Mouse (Mus musculus): ENCODE data around the gene Ntsr2. TPM values are rescaled to one million over a fixed set of nuclear protein-coding genes. Genes with fewer than 3 reads are reported as not detected.

Ntsr2 gene
- 100 to 1,000 TPM; 205 to 223 TPM for total RNA-seq (2021)
- long read RNA-seq, experiment 1, transcript Ntsr2-203 (4 exons, 1,028 nt), result minor isoform, 26 of 303 reads
- long read RNA-seq, experiment 1, transcript Ntsr2-205 (3 exons, 2,757 nt), result minor isoform, 27 of 303 reads
- long read RNA-seq, experiment 1, transcript Ntsr2-201 (4 exons, 1,524 nt), result major isoform, 143 of 303 reads
- long read RNA-seq, experiment 1, transcript Ntsr2-202 (4 exons, 846 nt), result minor isoform, 45 of 303 reads
- long read RNA-seq, experiment 1, partial matches to known transcripts, result 9 of 303 reads
- long read RNA-seq, experiment 1, other reads (novel, unspliced or antisense), result 53 of 303 reads
- long read RNA-seq, experiment 2, transcript Ntsr2-205 (3 exons, 2,757 nt), result minor isoform, 33 of 380 reads
- long read RNA-seq, experiment 2, transcript Ntsr2-201 (4 exons, 1,524 nt), result major isoform, 195 of 380 reads
- long read RNA-seq, experiment 2, transcript Ntsr2-202 (4 exons, 846 nt), result minor isoform, 57 of 380 reads
- long read RNA-seq, experiment 2, transcript Ntsr2-203 (4 exons, 1,028 nt), result minor isoform, 24 of 380 reads
- long read RNA-seq, experiment 2, partial matches to known transcripts, result 9 of 380 reads
- long read RNA-seq, experiment 2, other reads (novel, unspliced or antisense), result 62 of 380 reads

DNA sequence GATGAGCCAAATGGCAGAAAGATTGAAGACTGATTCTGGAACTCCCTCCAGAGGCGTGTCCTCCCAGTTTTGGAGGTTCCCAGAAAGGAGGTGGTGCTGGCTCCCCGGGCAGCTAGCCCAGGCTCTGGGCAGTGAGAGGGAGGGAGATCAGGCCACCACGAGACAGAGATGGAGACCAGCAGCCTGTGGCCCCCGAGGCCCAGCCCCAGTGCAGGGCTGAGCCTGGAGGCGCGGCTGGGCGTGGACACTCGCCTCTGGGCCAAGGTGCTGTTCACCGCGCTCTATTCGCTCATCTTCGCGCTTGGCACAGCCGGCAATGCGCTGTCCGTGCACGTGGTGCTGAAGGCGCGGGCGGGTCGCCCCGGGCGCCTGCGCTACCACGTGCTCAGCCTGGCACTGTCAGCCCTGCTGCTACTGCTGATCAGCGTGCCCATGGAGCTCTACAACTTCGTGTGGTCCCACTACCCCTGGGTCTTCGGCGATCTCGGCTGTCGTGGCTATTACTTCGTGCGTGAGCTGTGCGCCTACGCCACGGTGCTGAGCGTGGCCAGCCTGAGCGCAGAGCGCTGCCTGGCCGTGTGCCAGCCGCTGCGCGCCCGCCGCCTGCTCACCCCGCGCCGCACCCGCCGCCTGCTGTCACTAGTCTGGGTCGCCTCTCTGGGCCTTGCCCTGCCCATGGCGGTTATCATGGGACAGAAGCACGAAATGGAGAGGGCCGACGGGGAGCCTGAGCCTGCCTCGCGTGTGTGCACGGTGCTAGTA lies at the start of gene Ntsr2:
Ntsr2 (plus strand) TSS at position 51 of the 762 bp plus-strand sequence.
- peak; percentile 74 to 75 for DNase-seq (ENCODE audit: low spot score in 2 of 2)

DNA sequence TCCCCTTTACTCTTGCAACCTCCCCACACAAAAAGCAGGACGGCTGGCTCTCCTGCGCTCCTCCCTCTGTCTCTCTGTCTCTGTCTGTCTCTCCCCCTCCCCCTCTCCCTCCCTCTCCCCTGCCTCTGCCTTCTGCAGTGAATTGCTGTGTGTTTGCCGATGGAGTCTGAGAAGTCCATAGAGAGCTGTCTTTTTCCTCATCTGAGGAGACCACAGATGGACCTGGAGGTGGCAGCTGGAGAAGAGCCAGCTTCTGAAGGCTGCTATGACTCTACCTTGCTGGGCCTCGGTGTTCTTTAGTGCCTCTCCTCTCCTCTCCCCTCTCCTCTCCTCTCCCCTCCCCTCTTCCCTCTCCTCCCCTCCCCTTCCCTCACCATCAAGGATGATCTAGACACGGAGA lies 47.6 kb upstream of the Ntsr2 start:
- no peak for DNase-seq (ENCODE audit: low spot score in 2 of 2)

DNA sequence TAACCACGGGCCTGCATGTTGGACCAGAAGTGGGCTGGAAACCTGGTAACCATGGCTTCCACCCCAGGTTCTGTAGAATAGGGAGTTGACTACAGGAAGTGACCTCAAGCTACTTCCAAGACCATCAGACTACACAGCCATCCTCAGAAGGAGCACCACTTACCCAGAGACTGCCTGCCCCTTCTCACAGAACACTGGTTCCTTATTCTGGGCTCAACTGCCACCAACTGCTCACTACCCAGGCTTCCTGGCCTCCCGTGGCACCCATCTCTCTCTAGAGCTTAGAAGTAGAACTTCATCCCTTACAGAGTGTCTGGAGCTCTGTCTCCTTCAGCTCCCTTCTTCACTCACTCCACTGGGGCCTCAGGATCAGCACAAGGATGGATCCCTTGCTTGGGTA lies 42.2 kb upstream of the Ntsr2 start, which contains the start of gene Lpin1:
Lpin1 (minus strand) TSS at position 31 of the 400 bp plus-strand sequence.
- DNase-seq (ENCODE audit: low spot score in 2 of 2), result no peak

DNA sequence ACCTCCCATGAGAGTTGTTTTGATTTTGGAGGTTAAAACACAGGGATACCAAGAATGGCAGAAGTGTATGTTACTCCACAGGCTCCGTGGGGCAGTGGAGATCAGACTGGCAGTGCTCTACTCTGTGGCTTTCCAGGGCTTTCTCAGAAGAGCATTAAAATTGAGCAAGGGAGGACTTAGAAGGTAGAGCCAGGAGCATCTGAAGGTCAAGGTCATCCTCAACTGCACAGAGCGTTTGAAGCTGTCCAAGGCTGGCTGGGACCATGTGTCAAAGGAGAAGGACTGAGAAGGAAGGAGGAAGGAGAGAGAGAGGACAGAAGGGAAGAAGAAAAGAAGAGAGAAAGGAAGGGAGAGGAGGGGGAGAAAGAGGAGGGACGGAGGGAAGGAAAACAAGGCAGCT lies 38.6 kb upstream of the Ntsr2 start:
- DNase-seq (ENCODE audit: low spot score in 2 of 2), result no peak

DNA sequence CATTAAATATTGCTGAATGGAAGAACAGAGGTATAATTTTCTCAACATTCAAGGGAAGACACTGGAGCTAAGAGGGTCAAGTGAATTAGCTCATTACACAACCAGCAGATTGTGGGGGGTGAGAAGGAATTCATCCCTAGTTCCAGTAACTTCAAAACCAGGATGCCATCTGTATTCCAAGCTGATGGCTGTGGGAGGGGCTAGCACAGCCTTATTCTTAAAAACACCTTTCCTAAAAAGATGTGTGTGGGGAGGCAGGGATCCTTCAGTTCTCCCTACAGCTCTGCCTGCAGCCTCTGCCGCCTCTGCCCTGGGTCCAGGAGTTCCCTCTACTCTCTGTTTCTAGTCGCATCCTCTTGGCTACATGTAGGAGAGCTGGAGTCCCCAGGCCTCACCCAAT lies 37.4 kb upstream of the Ntsr2 start:
- no peak for DNase-seq (ENCODE audit: low spot score in 2 of 2)

DNA sequence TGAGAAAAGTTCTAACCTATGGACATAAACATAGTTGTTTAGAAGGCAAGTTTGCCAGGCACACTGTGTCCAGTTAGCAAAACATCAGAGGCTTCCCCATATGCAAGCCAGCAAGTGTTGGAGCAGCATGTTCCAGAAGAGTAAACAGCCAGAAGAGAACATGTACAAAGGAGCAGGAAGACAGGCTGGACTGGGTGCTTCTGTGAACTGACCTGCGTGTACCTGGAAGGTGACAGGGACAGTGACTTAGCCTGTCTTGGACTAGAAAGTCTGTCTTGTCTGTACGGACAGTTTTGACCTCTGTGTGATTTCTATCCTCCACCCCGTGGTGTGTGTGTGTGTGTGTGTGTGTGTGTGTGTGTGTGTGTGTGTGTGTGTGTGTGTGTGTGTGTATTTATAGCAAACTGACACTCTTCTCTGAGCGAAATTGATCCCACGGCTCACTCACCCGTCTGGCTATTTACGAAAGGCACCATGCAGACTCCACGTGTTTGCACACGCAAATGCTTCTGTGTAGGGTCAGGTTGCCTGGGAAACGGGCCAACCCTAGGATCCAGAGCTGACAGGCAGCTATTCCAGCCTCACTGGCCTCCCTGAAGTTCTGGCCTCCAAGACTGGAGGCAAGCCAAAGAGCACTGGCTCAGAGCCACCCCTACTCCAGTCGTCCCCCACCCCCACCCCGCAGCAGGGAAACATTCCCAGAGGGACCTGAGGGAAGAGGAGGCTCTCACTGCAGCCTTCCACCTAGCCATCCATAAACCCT lies 34.5 kb upstream of the Ntsr2 start:
- DNase-seq (ENCODE audit: low spot score in 2 of 2), result peak; percentile 46 to 79

DNA sequence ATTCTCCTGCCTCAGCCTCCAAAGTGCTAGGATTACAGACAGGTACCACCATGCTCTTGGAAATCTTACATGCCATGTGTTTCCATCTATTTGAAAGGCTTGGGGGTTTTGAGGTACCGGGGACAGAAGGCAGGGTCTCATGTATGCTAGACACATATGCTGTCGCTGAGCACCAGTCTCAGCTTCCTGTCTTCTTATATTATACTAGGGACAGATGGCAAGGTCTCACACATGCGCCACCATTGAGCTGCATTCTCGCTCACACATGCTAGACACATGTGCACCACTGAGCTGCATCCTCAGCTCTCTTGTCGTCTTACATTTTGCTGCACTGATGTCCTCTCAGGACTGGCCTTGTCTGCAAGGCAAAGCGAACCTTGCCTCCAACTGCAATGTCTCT lies 33.7 kb upstream of the Ntsr2 start:
- no peak for DNase-seq (ENCODE audit: low spot score in 2 of 2)

DNA sequence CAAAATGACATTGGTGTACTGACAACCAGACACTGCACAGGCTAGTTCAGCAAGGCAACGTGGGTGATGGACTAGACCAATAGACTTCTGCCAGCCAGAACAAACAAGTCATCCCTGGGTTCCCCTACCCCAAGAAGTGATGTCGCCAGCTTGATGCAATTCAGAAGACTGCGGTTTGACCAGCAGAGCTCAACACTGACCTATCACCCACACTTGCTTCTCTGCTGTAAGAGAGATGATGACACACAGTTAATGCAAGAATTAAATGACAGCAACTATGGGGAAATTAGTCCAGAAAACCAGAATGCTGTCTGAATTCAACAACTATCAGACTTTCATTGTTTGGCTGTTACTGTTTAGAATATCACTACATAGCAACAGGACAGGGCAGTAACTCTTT lies 33.0 kb upstream of the Ntsr2 start:
- no peak for DNase-seq (ENCODE audit: low spot score in 2 of 2)

DNA sequence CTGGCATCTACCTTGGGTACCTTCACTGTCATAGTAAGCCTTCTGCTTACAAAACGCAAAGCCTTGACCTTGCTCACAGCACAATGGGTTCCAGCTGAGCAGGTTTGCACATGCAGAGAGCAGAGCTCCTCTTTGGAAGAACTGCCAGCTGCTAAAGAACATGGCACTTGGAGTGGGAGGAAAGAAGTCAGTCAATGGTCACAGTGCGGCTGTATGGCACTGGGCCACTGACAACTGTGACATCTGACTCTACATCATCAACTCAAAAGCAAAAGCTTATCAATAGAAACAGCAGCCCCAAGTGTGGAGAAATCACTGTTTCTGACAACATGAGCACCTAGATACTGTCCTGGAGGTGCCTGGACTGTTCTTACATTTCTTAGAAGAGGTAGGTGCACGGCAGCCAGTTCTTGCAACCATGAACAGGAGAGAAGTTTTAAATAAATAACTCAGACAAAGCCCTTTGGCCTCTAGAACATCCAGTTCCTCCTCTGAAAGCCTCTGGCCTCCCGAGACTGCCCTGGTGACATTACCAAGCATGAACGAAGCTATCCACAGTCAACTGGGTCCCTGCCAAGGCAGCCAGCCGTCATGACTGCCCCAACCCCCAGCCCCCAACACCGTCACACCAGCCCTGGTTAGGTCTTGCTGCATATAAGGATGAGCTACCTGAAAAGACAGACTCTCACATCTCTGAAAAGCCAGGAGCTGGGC lies 22.9 kb upstream of the Ntsr2 start:
- no peak for DNase-seq (ENCODE audit: low spot score in 2 of 2)

DNA sequence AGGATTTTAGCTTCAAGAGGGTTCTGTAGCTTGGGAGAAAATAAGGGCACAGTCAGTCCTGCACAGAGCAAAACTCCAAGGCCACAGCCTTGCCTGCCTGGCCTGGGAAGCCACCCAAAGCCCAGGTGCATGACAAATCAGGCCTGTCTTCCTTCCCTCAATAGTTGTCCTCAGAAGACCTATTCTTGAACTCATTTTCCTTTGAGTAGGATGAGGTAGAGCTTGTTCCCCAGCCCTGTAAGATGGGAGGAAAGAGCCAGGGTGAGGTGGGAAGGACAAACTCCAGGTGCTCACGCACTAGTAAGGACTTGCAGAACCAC lies 22.4 kb upstream of the Ntsr2 start:
- DNase-seq (ENCODE audit: low spot score in 2 of 2), result no peak

DNA sequence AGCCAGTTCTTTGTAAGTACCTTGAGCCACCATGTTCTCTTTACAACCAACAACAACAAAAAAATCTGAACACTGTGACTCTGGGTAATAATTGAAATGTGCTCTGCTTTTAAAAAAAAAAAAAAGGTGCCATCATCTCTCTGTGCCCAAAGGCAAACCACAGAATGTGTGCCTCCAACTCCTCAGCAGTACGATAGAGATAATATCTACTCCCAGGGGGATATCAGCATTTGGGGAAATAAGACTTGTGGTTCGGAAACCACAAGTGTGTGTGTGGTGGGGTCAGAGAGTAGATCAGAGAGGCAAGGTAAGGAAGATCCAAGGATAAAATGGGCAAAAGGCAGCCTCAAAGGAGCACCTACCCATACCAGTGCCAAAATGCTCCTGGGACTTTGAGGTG lies 21.8 kb upstream of the Ntsr2 start:
- no peak for DNase-seq (ENCODE audit: low spot score in 2 of 2)

DNA sequence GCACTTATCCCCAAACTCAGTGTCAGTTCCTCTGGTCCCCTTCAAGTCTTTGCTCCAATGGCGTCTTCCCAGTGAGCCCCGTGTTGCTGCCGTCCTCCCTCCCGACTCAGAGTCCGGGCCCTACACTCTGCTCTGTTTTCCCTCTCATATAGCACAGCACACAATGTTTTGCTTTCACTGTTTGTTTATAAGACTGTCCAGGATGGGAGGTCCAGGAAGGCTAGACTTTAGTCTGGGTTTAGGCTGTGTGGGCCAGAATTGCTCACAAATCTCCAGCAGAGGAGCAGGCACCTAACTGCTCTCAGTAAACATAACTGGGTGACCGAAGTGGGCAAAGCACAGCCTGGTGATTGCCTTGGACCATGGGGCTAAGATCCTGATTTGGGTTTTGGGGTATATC lies 19.9 kb upstream of the Ntsr2 start:
- DNase-seq (ENCODE audit: low spot score in 2 of 2), result no peak

DNA sequence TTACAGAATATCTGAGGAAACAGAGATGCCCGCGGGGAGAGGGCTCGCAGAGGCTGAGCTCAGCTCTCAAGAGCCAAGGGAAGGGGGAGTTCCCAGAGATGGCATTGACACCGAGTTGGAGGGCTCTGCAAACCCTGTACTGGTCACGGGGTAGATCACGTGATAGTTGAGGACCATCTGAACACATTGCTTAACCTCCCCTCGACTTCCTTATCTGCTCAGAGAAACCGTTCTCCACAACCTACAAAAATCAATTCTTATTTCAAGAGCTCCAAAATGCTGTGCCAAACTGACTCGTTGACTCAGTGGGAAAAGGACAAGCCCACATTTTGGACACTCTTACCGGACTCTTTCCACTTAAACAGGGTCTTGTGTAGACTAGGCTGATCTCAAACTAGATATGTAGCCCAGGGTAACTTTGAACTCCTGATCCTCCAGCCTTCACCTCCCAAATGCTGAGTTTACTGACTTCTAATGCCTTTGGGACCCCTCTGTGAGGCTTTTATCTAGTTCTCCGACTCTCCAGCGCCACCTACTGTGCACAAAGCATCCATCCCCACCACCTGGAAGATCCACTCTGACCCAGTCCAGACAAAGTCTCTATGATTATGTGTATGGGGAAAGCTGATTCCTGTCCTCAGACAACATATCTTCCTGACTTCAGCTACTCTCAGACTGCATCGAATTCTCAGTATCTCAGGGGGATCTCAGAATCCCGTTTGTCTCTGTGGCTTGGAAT lies 18.9 kb upstream of the Ntsr2 start:
- peak; percentile 48 to 61 for DNase-seq (ENCODE audit: low spot score in 2 of 2)

DNA sequence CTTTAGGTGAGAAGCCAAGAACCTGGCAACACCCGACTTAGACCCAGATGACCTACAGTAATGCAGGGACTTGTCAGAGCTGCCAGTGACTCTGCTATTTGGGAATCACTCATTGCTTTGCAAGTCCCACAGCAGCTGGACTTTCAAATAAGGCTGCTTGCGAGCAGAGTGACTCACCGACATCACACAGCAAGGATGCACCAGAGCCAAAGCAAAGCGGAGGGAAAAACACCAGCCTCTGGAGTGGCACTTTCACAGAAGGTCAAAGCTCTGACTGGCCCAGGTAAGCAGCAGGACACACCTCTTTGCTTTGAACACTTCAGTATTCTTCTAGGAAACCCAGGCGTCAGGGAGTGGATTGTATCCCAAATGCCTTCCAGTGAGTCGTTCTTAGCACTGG lies 17.4 kb upstream of the Ntsr2 start:
- DNase-seq (ENCODE audit: low spot score in 2 of 2), result no peak

DNA sequence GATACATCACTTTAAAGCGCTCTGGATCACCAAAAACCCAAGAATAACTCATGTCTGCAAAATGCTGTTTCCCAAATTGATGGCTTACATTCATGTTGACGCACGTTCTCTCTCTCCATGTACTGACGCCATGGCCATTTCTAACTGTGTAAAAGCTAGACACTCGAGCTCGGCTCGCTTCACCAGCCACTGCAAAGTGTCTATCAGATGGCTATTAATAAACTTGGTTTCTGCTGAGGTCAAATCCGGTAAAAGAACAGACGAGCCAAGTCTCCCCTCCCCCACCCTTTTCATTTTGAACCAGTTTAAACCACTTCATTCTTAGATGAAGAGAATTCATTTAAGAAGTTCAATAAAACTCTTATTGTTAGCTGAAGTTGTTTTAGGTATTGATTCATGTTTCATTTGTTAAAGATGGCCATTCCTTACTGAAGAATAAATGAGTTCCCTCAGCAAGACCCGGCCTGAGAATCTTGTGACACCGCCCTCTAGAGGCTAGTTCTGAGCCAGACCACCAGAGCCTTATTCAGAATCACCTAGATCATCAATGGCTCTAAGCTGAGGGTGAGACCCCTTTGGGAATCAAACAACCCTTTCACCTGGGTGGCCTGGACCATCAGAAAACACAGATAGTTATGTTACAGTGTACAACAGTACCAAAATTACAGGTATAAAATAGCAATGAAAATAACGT lies 14.0 kb upstream of the Ntsr2 start:
- DNase-seq (ENCODE audit: low spot score in 2 of 2), result no peak

DNA sequence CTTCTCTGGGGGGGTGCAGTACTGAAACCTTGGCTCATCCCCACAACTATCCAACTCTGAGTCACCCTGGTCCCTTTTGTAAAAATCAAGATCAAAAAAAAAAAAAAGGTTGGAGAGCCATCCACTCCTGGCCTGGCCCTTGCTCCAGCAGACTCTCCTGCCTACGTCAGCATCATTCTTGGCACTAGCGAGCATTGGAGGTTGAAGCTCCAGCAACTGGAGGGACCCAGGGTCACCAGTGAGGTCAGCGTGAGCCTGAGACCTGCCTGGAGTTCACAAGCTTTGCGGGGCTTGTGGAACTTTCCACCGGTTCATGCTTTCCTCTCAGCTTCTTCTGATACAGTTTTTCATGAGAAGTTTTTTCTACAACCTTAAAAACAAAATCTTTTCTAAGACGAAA lies 13.1 kb upstream of the Ntsr2 start:
- DNase-seq (ENCODE audit: low spot score in 2 of 2), result no peak

DNA sequence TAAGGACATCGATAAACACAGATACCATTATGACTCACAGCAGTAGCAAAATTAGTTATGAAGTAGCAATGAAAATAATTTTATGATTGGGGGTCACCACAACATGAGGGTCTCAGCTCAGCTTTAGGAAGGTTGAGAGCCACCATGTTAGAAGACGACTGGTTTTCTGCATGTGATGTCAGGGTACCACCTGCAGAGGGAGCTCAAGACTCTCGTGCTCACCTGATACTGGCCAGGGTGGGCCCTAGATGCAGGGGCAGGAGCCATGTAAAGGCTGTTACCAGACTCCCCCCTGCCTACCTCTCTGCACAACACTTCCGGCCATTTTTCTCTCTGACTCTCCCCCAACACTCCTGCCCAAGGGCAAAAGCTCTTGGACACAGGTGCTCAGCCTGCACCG lies 11.2 kb upstream of the Ntsr2 start:
- DNase-seq (ENCODE audit: low spot score in 2 of 2), result no peak

DNA sequence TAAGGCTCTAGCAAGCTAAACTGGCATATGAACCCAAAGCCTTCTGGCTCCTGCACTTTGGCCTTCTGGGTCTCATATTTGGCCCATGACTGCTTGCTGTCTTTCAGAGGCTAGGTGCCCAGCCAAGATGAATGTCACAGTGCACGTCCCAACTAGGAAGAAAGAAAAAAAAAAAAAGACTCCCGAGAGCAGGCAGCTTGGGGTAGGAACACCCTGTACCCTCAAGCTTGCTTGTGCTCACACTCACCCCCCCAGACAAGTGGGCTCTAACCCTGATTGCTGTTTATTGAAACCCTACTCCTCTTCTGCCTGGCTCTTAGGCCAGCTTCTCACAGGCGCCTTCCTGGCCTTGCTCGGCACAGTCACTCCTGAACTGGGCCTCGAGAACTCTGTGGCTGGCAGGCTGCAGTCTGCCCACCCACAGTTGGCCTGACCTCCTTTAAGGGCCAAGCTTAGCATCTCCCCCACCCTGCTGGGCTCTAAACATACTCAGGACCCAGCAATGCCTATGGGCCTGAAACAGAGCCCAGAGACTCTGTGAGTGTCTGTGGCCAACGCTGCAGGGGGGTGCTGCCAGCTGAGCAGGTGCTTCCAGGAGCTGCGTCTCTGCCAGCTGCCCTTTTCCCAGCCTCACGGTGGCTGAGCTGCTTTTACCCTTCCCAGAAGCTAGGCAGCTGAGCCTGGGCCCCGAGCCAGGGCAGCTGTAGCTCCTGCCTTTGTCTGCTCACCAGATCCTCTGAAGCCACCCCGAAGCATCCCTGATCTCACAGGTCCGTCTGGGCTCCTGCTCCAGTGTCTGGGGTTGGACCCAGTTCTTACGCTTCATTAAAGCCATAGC lies 9.5 kb upstream of the Ntsr2 start:
- peak; percentile 56 to 73 for DNase-seq (ENCODE audit: low spot score in 2 of 2)

DNA sequence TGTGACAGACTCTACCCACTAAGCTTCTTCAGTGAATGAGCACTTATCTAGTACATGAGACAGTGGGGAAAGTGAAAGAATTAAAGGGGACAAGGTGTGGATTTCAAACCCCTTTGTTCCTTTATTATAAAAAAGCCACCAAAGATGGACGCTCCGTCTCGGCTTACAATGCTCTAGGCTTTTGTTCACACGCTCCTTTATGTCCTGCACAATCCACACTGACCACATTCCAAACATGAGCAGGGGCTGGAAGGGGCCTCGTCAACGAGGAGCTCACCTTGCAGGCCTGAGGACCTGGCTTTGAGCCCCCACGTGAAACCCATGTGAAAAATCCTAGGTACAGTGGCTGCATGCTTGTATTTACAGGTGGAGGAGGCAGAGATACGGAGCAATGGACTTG lies 8.5 kb upstream of the Ntsr2 start:
- no peak for DNase-seq (ENCODE audit: low spot score in 2 of 2)

Measured in layer of hippocampus, postnatal 14 days (tissue).